Mouse (Mus musculus): Measurements from ENCODE around the gene Vcam1. TPM values are rescaled to one million over a fixed set of nuclear protein-coding genes. Genes with fewer than 3 reads are reported as not detected.
A peak's percentile ranks its signal among the peaks of the same experiment; 100 is the strongest.

Gene Vcam1
- total RNA-seq, 2 experiments from 2014 or later, result 17.3 to 17.9 TPM

DNA sequence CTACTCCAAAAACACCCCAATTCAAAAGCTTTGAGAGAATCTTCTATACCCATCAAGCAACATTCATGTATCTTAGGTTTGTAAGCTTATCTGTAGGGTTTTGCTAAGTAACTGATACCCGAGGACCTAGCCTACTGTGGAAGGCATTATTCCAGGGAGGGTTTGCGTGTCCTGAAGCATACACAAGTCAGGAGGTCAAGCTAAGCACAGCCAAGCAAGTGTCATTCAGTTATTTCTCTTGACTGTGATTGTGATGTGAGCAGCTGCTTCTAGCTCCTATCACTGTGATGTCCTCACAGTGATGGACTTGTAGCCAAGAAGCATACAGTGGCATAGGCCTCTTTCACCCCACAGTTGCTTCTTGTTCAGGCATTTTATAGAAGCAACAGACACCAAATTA, 35.2 kb downstream of the Vcam1 start:
- DNase-seq (ENCODE audit: low spot score in 2 of 2), result no peak

DNA sequence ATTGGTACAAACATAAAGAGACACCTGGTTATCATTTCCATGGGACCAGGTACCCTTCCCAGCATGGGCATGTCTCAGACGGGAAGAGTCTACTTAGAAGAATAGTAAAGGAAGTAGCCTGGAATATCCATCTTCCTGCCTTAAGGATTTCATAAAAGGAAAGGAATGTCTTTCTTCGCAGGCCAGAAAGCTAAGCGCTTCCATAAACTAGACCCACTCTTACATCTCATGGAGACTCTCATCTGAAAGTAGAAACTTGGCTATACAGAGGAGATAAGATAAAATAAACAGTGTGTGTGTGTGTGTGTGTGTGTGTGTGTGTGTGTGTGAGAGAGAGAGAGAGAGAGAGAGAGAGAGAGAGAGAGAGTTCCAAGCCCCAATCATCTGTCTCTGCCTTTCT, 36.9 kb downstream of the Vcam1 start:
- no peak for DNase-seq (ENCODE audit: low spot score in 2 of 2)

DNA sequence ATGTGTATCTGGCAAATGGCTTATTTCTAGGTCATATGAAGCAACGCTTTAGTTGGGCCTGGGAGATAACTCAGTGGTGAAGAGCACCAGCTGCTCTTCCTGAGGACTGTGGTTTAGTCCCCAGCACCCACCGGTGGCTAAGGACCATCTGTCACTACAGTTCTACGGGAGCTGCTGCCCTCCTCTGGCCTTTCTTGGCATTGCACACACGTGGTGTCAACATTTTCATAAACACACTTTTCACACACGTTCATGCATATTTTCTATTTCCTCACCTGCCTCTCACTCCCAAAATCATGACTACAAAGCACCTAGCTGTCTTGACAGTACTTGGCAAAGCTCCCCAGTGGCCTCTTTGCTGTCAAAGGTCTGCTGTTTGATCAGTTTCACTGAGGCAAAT, 37.8 kb downstream of the Vcam1 start:
- DNase-seq (ENCODE audit: low spot score in 2 of 2), result no peak

DNA sequence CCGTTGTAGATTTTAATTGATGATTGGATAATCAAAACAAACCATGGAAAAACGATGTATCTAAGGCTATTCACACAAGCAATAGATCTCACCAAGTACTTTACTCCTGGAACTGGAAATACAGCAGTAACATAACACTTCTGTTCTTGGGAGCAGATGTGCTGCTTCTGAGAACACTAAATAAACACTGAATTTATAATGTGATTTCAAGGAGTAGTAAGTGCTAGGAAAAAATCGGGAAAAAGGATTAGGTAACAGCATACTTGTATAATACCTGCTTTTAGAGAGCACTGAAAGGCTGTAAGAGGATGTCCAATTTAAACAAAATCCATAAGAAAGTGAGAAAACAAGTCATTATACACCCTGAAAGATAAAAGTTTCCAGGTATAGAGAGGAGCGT, 43.5 kb downstream of the Vcam1 start:
- no peak for DNase-seq (ENCODE audit: low spot score in 2 of 2)

DNA sequence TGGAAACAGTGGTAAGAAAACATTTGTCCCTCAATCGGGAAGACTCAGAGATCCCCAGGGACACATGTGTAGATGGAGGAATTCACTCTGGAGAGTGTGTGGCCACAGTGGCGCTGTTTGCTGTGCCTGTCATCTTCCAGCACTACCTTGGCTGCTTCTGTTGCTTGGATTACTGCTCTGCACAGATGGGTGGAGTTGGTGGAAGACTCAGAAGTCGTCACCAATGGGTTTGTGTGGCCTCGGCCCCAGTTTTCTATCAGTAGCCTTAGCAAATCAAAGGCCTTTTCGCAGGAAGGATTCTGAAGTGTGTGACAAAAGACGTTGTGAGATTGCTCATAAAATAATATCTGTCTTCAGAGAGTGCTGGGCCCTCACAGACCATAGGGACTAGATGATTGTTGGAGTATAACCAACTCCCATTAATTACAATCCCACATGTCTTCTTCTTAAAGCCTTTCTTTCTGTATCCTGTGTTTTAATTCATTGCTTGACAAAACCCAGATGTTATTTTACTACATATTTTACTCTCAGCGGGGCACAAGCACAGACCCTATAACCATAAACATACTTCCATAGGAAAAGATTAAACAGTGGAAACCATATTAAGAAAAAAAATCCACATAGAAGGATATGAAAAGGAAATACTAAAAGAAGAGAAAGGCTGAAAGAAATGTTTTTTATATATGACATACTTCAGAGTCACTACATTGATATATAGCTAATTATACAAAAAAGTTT, 48.4 kb downstream of the Vcam1 start:
- DNase-seq (ENCODE audit: low spot score in 2 of 2), result no peak

DNA sequence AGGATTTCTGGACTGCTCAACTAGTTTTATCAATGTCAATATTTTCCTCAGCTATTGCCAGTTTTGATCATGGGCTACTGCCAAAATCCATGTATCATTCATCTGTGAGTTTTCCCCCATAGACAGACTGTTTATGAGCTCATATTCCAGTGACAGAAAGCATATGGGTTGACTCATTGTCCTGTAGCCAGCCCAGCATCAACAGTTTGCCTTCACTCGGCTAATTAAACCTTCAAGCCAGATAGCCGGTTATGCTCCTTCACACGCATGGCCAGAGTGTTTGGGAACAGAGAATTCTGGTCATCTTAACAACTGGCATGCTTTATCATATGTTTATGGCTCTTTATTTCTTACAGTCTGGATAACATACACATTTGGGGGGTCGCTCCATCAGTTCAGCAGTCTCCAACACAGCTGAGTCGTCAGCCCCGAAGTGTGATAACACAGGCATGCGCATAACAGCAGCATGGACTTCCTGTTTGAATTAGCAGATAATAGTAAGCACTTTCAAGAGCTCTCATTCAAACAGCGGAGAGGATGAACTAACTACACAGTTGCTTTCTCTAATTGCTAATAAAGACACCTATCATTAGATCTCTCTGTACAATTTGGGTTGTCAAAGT, 49.2 kb downstream of the Vcam1 start:
- no peak for DNase-seq (ENCODE audit: low spot score in 2 of 2)

DNA sequence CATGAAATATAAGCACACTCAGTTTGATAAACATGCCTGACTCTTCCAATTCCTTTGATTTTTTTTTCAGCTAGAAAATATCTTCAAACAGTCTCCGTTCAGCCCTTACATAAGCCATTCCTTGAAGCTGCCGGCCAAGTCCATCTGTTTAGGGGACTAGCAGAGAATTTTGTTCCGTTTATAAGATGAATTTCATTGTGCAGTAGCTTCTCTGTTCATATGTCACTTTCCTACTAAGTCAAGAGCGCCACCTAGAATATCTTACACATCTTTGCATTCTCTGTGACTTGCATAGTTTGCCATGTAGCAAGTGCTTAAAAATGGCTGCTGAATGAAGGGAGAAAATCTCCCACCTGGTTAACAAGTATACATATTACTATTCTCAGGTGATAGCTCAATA, 51.0 kb downstream of the Vcam1 start:
- DNase-seq (ENCODE audit: low spot score in 2 of 2), result peak in 1 of 2 experiments; percentile 10

DNA sequence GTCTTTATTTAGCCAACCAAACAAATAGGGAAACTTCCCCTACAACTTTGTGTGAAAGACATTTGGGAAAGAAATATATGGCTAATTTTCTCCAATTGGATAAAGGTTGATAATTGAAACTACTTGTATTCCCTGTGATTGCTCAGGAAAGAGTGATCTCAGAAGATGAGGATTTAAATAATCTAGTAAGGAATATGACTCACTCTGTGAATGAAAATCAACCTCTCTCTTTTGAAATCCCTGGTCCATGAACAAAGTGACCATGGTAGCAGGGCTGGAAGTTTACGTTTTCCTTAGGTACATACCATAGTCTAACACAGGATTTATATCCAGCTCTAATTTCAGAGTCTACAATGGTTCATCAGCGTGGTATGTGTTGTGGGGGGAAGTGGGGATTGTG, 52.7 kb downstream of the Vcam1 start:
- no peak for DNase-seq (ENCODE audit: low spot score in 2 of 2)

DNA sequence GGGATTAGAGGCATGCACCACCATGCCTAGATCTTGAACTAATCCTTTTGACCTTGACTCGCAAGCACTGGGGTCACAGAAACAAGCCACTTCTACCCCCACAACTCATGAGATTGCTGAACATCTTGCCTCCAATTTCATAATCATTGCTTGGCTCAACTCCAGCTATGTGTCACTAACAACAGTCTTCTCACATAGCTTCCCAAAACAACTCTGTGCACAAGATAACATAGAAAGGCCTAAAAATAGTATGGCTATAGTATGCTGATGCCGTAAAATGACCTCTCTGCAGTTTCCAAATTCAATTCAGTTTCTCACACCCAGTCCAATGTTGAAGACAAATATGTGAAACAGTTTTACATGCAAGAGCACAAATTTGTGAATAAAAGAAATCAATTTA, 56.9 kb downstream of the Vcam1 start:
- DNase-seq (ENCODE audit: low spot score in 2 of 2), result no peak

DNA sequence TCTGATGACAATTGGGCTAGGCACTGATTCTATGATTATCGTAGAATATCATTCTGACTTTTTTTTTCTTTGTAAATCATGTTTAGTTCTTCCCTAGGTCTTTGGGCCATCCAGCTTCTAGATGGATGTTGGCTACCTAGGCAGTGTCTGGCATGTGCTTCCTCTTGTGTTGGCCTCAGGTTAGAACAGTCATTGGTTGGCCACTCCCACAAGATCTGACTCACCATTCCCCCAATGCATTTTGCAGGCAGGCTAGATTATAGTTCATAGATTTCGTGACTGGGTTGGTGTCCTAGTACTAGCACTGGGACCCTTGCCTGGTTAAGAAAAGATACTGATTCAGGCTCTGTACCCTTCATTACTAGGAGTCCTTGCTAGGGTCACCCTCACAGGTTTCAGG, 67.3 kb downstream of the Vcam1 start:
- DNase-seq (ENCODE audit: low spot score in 2 of 2), result no peak

DNA sequence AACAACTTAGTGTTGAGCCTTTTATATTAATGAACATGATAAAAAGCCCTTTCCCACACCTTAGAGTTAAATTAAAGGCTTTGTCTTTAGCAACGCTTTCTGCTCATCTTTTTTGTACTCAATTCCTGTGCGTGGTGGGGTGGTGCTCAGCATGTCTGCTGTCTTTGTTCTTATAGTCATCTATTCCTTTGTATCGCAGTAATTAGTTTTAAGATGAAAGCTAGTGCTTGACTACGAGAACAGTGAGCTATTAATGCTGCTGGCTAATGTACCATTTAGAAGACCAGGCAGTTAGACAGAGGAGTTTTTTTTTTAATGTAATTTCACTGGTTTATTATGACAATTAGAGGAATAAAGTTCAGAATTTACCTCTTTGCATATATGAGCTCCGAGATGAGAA, 69.2 kb downstream of the Vcam1 start:
- DNase-seq (ENCODE audit: low spot score in 2 of 2), result no peak

Other genes with a start within 250 kb of the Vcam1 start
- gene Dph5, start 241.9 kb downstream of the Vcam1 start, total RNA-seq (2021), result 10 to 100 TPM; 12.1 to 12.4 TPM
- gene Slc30a7, start 122.3 kb downstream of the Vcam1 start, total RNA-seq (2021), result 10 to 100 TPM; 30.9 to 31.4 TPM
- 10 to 100 TPM; 76.9 to 77.5 TPM for gene Extl2, start 122.2 kb downstream of the Vcam1 start, total RNA-seq (2021)
- gene Gpr88, start 123.8 kb upstream of the Vcam1 start, total RNA-seq (2021), result 100 to 1,000 TPM in 1 of 2 experiments, 10 to 100 TPM in 1; 81.1 to 117 TPM

Measured in left cerebral cortex, adult 18-20 months (tissue).